Mouse (Mus musculus) small intestine, adult 2 months (tissue): ENCODE measurements at regions not wholly inside any gene's neighbourhood (a gene's known extent, or its start where the extent isn't known, plus 50 kb on each side); places are given as distances from the start of the nearest gene placed in this dataset.

ENCODE experiments used
- H3K27ac ChIP-seq: fragments of 200-500 bp; 2 replicates; pipeline ENCODE4 v1.5.1; 2012; ENCODE audit warnings: low read depth, low read length, control low read depth, inconsistent platforms; ENCODE audit not compliant: insufficient read depth
- H3K27me3 ChIP-seq: fragments of 200-500 bp; 2 replicates; pipeline ENCODE4 v1.6.1; 2012; ENCODE audit warnings: mild to moderate bottlenecking, moderate library complexity, low read length, inconsistent platforms; ENCODE audit not compliant: control insufficient read depth, insufficient read depth
- H3K36me3 ChIP-seq: fragments of 200-500 bp; 2 replicates; pipeline ENCODE4 v1.6.1; 2012; ENCODE audit warnings: mild to moderate bottlenecking, low read length, control low read depth, inconsistent platforms; ENCODE audit not compliant: control insufficient read depth, insufficient read depth
- H3K4me1 ChIP-seq: fragments of 200-500 bp; 2 replicates; pipeline ENCODE4 v1.6.1; 2012; ENCODE audit warnings: low read length, inconsistent platforms, mixed read lengths; ENCODE audit not compliant: control insufficient read depth, insufficient read depth, insufficient read length
- H3K4me3 ChIP-seq: fragments of 200-500 bp; 2 replicates; pipeline ENCODE4 v1.5.1; 2012; ENCODE audit warnings: low read depth, mild to moderate bottlenecking, control low read depth, inconsistent platforms, low read length, moderate library complexity
- CTCF ChIP-seq: fragments of 200-500 bp; IDR thresholded peaks from 2 replicates; pipeline ENCODE4 v1.5.1; 2012; ENCODE audit warnings: low read depth, mild to moderate bottlenecking, control low read depth, inconsistent platforms, low read length, moderate library complexity, mixed read lengths; ENCODE audit not compliant: insufficient replicate concordance, insufficient read length; ENCODE audit errors: extremely low read depth
- POLR2A ChIP-seq: fragments of 200-500 bp; IDR thresholded peaks from 2 replicates; pipeline ENCODE4 v1.6.1; 2012; ENCODE audit warnings: low read depth, mild to moderate bottlenecking, control low read depth, inconsistent platforms, low read length, moderate library complexity
- WGBS: fragments of 180-500 bp; shearing (Covaris S2); methylation state at CpG from one replicate; pipeline ENCODE4 v1.1.7; 2018; 5-methylcytosine and 5-hydroxymethylcytosine counted together

- TF ChIP-seq CTCF (no peak), POLR2A (no peak)
- H3K4me3 ChIP-seq: no peak overlapping the region
- H3K27ac ChIP-seq: no peak overlapping the region
- H3K27me3 ChIP-seq: no peaks in the 10 kb centered on the region
- H3K4me1 ChIP-seq: no peaks in the 10 kb centered on the region
- WGBS: 70% methylated on average over 3 of the region's 3 CpGs
- no peaks in the 10 kb centered on the region for H3K36me3 ChIP-seq
These were observed 354.0 kb upstream of the Tmc3 start for GRCm38 (mm10) chr7:83230496-83231325.

DNA sequence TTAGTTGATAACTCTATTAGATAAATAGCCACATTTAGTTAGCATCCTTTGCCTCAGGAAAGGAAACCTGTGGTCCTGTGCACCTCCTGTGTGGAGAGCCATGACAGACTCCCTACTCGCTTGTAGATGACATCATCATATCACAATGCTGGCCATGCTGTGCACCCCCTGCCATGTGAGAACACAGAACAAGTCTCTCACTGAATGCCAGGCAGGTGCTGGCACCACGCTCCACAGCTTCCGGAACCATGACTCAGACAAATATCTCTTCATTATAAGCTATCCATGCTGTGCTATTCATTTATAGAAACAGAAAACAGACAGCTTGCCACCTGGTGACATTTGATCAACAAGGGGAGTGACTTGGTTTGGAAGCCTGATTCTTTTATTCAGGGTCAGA, 349.1 kb upstream of the Tmc3 start:
- Histone ChIP-seq H3K27ac (no peak overlapping the region), H3K4me1 (no peaks in the 10 kb centered on the region), H3K27me3 (no peaks in the 10 kb centered on the region), H3K4me3 (no peak overlapping the region), H3K36me3 (no peaks in the 10 kb centered on the region)
- 86% methylated on average over 3 of the region's 3 CpGs for WGBS
- TF ChIP-seq POLR2A: no peak

DNA sequence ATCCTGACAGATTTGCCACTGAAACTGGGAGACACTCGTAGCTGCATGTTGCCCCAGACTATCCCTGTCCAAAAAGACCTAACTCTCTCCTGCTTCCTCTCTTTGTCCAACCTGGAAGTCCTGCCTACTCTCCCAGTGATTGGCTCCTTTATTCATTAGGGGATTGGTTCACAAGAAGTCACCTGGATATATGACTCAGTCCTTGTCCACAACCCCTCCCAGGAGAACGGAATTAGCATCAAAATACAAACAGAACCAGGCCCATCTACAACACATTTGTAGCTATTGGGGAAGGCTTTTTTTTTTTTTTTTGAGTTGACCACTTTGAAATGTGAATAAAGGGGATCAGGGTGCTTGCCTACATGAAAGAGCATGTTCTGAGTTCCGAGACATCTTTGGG, 347.4 kb upstream of the Tmc3 start:
- TF ChIP-seq CTCF (no peak), POLR2A (no peak)
- Histone ChIP-seq H3K36me3 (no peaks in the 10 kb centered on the region), H3K27me3 (no peaks in the 10 kb centered on the region), H3K4me1 (no peaks in the 10 kb centered on the region), H3K4me3 (no peak overlapping the region), H3K27ac (no peak overlapping the region)
- 73% methylated on average over 3 of the region's 3 CpGs for WGBS

DNA sequence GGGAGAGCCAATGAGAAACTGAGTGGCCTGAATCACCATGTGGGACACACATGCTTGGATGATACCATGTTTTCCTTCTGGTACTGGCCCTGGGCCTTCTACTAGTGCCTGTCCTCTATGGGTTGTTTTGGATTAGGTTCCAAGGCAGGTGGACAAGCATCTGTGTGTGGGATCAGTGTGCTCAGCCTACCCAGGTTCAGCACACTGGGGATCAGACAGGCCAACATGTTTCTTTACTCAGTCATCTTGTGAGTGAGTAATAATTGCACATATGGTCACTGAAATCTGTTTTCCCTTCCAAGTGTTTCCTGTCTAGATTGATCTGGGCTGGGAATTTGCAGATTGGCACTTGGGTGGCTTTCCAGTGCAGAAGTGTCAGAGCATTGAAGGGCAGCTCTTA, 346.6 kb upstream of the Tmc3 start:
- no peak overlapping the region for H3K4me3 ChIP-seq
- H3K27me3 ChIP-seq: no peaks in the 10 kb centered on the region
- no peak overlapping the region for H3K27ac ChIP-seq
- TF ChIP-seq POLR2A (no peak), CTCF (no peak)
- H3K36me3 ChIP-seq: no peaks in the 10 kb centered on the region
- no peaks in the 10 kb centered on the region for H3K4me1 ChIP-seq

GRCm38 (mm10) chr7:83242233-83242632, 342.5 kb upstream of the Tmc3 start:
- Histone ChIP-seq H3K27ac (no peak overlapping the region), H3K36me3 (no peaks in the 10 kb centered on the region), H3K27me3 (no peaks in the 10 kb centered on the region), H3K4me1 (no peaks in the 10 kb centered on the region), H3K4me3 (no peak overlapping the region)
- 39% methylated on average over 3 of the region's 3 CpGs for WGBS
- no peak for TF ChIP-seq CTCF
- no peak for TF ChIP-seq POLR2A

DNA sequence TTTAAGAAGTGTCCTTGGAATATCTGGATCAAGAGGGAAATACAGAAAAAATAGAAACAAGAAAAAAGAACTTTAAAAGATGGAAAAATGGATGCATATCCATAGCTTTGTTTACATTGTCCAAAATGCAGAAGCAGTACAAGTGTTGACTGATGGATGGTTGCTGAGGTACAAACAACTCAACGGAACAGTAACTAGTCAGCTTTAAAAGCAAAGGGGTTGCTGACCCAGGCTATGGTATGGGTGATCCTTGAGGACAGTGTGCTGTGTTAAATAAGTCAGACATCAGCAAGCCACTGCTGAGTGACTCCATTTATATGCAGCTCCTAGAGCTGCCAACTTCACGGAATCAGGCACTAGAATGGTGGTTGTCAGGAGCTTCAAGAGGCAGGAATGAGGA, 338.9 kb upstream of the Tmc3 start:
- Histone ChIP-seq H3K27me3 (no peaks in the 10 kb centered on the region), H3K27ac (no peak overlapping the region), H3K4me1 (no peaks in the 10 kb centered on the region), H3K4me3 (no peak overlapping the region), H3K36me3 (no peaks in the 10 kb centered on the region)
- WGBS: 78% methylated on average over 2 of the region's 2 CpGs
- no peak for TF ChIP-seq POLR2A
- no peak for TF ChIP-seq CTCF

GRCm38 (mm10) chr7:83251995-83252563, 332.6 kb upstream of the Tmc3 start:
- 77% methylated on average over 8 of the region's 8 CpGs for WGBS
- no peak for TF ChIP-seq CTCF
- TF ChIP-seq POLR2A: no peak
- no peaks in the 10 kb centered on the region for H3K36me3 ChIP-seq

More at GRCm38 (mm10) chr7:83251995-83252563, 332.6 kb upstream of the Tmc3 start:
- no peaks in the 10 kb centered on the region for H3K27me3 ChIP-seq
- no peak overlapping the region for H3K4me3 ChIP-seq
- no peak overlapping the region for H3K27ac ChIP-seq
- H3K4me1 ChIP-seq: no peaks in the 10 kb centered on the region
